Mouse (Mus musculus) adrenal gland, postnatal 14 days (tissue): ENCODE data around the gene Hcrt. TPM values are rescaled to one million over a fixed set of nuclear protein-coding genes. Genes with fewer than 3 reads are reported as not detected.

Experiments
- DNase-seq: peaks from one replicate; pipeline ENCODE4 v3.0.0; 2021; ENCODE audit warnings: mixed read lengths
- total RNA-seq: library from RNA; stranded (reverse); gene quantifications from 2 replicates; pipeline ENCODE4 v1.2.3, GENCODE M21; 2021

The Hcrt gene
- total RNA-seq, 1 experiment from 2014 or later, result not detected

DNA sequence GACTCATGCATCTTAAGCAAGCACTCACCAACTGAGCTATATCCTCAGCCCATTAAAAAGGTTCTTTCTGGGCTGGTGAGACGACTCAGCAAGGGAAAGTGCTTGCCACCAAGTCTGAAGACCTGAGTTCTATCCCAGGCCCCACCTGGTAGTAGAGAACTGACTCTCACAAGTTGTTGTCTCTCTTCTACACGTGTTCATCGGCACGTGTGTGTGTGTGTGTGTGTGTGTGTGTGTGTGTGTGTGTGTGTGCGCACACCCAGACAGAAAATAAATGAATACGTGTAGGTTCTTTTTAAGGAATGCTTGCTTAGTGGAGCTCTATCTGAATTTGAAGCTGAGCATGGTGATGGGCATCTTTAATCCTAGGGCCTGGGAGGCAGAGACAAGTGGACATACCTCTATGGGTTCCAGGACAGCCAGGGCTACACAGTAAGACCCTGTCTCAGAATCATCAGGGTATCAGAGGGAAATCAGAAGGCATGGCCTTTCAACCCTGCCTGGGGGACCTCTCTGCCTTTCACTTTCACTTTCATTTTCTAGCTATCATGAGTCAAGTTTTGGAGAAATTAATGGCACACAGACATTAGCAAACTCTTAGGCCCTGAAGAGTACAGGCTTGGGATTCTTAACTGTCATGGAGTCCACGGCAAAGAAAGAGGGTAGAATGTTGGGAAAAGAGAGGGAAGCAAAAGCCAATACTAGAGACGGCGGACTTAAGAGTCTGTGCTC is 27.4 kb downstream of the Hcrt start:
- no peak for DNase-seq

- DNase-seq, result no peak
These were observed 32.1 kb downstream of the Hcrt start for GRCm38 (mm10) chr11:100730477-100731205.

DNA sequence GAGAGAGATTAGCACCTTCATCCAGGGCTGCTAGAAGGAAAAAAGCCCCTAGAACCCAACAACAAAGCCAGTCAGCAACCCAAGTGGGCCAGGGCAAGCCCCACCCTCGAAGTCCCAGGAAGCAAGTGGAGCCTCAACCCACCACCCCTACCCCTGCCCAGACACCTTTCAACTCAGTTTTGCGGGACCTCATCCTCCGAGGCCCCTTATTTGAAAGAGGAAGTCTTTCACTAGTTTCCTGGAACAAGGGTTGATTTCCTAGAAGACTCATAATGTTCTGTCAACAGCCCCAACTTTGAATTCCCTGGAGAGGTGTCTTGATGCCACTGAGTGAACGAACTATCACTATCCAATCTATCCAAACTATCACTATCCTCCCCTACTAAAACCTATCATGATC is 32.8 kb downstream of the Hcrt start:
- no peak for DNase-seq

GRCm38 (mm10) chr11:100728601-100729000 is 34.1 kb downstream of the Hcrt start:
- no peak for DNase-seq

- DNase-seq, result no peak
These were observed 35.5 kb downstream of the Hcrt start for GRCm38 (mm10) chr11:100727201-100727600.

DNA sequence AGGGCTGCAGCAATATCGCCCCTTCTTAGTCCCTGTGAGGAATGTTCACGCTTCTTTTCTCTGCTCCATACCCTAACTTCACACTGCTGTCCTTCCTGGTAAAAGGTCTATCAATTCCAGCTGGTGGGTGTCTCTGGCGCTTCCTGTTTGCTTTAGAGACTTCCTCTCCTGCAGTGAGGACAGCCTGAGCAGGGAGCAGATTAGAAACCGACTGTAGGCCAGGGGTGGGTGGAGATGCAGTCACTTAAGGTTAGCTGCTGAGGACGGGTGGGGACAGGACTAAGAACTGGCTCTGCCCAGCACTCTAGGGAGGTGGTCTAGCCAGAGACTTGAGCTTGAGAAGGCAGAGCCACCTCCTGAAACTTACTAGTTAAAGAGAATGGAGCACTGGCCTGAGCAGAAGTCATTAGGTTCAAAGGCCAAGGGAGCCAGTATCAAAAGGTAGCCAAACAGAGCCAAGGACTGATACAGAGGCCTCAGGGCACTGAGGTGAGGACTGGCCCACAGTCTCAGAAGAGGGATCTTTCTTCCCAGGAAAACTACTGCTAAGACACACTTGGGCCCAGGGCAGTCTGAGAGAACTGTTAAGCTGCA is 37.7 kb downstream of the Hcrt start:
- DNase-seq, result no peak

DNA sequence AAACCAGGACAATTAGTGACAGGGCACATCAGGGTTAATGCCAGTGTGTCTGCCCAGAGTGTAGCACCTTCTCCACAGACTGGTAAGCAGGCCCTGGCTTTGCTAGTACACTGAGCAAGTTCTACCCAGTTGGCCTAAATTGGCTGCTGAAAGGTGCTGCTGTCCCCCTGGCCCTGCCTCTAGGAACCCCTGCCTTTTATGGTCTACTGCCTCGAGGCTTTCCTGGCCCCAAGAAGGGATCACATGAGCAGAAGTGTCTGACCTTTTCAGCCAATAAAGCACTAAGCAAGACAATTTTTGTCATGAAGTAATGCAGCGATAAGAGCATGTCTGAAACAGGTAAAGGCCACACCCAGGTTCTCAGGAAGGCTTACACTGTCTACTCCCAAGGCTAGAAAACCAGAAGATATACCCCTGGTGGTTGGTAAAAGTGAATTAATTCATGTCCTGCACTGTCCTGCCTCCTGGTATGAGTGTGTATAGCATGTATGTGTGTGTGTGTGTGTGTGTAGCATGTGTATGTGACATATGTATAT is 40.2 kb downstream of the Hcrt start:
- no peak for DNase-seq

GRCm38 (mm10) chr11:100721776-100722492 is 40.8 kb downstream of the Hcrt start:
- DNase-seq, result no peak

DNA sequence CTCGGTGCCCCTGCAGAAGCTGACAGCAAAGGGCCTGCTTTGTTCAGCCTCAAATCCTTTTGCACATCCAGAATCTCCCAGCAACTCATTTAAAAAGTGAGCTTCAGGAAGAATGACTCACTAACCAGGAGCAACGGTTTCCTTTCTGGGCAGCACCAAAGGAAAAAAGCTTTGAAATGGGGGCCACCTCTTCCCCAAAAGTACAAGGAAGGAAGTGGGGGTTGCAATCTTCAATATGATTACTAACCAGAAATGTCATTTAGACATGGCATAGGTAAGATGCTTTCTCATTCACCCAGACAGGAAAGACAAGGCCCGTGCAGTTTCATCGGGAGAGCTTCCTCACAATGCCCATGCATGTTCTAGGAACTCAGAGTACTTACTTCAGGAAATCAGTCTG is 41.5 kb downstream of the Hcrt start:
- no peak for DNase-seq

GRCm38 (mm10) chr11:100720345-100720744 is 42.4 kb downstream of the Hcrt start:
- DNase-seq, result no peak

GRCm38 (mm10) chr11:100719893-100720292 is 42.8 kb downstream of the Hcrt start:
- no peak for DNase-seq

DNA sequence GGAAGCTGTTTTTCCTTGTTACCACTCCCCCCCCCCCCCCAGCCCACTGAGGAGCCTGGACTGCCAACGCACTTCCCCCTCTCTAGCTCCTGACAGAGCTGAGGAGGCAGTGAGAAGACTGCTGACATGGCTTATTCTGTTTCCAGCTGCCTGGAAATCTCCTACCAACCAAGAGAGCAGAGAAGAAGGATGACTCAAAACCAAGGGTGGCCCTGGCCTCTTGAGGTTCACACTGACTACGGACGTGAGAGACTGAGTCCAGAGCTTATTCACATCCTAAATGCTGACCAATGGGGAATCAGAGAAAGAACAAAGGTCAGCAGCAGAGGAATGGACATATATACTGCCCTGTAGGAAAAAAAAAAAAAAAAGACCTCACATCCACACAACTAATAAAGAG is 43.4 kb downstream of the Hcrt start:
- DNase-seq, result no peak

- no peak for DNase-seq
These were observed 43.9 kb downstream of the Hcrt start for GRCm38 (mm10) chr11:100718866-100719265.

GRCm38 (mm10) chr11:100718462-100718861 is 44.3 kb downstream of the Hcrt start:
- no peak for DNase-seq

DNA sequence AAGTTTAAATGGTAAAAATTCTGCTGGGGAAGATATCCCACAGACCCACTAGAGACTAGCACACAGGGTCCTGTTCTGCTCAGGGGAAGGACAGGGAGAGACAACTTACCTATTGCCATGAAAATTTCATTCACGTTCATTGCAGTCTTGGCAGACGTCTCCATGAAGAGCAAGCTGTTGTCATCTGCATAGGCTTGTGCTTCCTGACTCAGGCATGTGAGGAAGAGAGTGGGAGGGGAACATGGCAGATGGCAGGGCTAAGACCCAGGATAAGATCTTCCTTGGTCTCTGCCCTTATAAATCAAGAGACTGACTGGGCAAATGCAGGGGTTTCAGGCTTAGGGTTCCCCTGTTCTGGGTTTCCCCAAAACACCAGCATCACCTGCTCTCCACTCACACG is 46.1 kb downstream of the Hcrt start:
- DNase-seq, result no peak

GRCm38 (mm10) chr11:100714948-100715347 is 47.8 kb downstream of the Hcrt start:
- no peak for DNase-seq

DNA sequence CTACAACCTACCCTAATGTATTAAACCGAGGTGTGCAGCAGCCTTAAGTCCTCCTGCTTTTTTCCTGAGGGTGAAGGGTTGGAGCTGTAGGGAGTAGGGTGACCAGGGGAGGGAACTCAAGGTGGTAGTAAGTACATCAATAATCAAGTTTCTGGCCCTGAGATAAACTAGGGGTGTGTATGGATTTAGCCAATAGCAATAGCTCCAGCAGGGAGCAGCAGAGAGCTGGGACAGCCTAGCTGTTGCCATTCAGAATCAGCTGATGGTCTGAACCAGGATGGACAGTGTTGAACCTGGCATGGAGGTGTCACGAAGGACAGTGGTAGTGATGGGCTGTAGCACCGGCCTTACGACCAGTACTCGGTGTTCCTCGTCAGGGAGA is 48.2 kb downstream of the Hcrt start:
- DNase-seq, result peak; percentile 89

DNA sequence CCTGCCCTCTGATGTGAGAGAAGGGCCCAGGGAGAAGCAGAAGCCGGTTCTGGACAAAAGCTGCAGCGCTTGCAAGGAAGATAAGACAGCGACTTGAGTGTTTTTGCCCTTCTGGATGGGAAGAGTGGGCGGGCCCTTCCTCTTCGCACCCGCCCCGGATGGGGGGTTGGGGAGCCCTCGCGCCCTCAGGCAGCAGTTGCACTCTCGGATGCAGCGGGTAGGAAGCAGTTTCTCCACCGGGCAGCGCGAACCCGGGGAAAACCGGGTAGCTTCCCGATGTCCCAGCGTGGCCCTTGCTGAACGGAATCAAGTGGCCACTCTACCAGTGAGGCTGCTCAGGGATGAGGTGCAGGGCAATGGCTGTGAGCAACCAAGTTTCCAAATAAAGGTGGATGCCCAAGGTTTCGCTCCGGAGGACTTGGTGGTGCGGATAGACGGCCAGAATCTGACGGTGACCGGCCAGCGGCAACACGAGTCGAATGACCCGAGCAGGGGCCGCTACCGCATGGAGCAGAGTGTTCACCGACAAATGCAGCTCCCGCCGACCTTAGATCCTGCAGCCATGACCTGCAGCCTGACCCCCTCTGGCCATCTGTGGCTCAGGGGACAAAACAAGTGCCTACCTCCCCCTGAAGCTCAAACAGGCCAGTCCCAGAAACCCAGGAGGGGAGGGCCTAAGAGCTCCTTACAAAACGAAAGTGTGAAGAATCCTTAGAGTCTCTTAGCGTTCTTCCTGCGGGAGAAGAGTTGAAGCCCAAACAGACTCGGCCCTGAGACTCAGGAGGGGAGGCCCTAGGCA is 48.8 kb downstream of the Hcrt start, which contains the start of gene Hspb9:
Hspb9 (plus strand) TSS at position 116 of the 799 bp plus-strand sequence.
- peak; percentile 86 for DNase-seq

- DNase-seq, result no peak
These were observed 49.6 kb downstream of the Hcrt start for GRCm38 (mm10) chr11:100713174-100713573.

GRCm38 (mm10) chr11:100711783-100712615 is 50.7 kb downstream of the Hcrt start, which contains the start of gene Kat2a:
Gene Kat2a (minus strand): TSS chr11:100712465.
- DNase-seq, result peak; percentile 93
